Comparison of ENCODE assay signal across 17 mouse cellular contexts in the genomic region with DNA sequence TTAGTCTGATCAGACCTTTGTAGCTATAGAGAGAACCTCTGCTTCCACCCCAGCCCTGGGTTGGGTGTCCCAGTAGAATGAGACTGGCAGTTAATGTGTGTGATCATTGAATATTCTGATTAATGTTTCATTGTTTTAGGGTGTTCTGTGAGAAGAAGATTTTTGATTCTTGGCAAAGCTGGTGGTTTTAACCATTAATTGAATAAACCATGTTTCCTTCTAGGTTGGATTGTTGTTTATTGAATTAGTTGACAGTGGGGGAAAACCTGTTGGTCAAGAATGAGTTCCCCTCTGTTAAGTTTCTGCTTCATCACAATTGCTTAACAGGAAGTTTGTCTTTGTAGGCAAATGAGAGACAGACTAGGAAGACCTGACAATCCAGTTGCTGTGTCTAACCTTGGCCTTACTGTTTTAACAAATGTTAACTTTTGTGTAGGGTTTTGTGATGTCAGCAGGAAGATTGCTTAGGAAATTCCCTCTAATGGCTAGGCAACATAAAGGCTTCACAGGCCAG. TPM values are rescaled to one million over a fixed set of nuclear protein-coding genes. Genes with fewer than 3 reads are reported as not detected.
DNase-seq lines count a peak whose midpoint lies in the region; ATAC-seq and TF ChIP-seq lines count a peak whose summit lies in the region.
"Had no signal": no experiment of that assay in that cellular context is flagged by ENCODE, and none has a peak within 500 bp of the region (broad histone marks: within the 10 kb centered on the region; RNA-seq: fewer than 3 reads in every experiment).

No protein-coding gene starts in this region.

- no peak overlapping the region for H3K27ac ChIP-seq in embryonic facial prominence, embryonic 14.5 days (replicated peaks; ENCODE audit: low read depth, low read length)
- no peak overlapping the region for H3K27ac ChIP-seq in embryonic facial prominence, embryonic 10.5 days (replicated peaks)
- H3K27ac ChIP-seq in liver, embryonic 15.5 days (replicated peaks): 0 out of 2 replicates have a peak overlapping the region, but pooled peaks have one; percentile 4
- no peak overlapping the region for H3K27ac ChIP-seq in liver, embryonic 11.5 days (ENCODE audit: low read depth, low read length)
- H3K27ac ChIP-seq in intestine, embryonic 16.5 days (ENCODE audit: low read length): peak overlapping the region; percentile 53; the same call in 1 of the 2 replicates
- peak overlapping the region; percentile 13; the same call in 1 of the 2 replicates for H3K27ac ChIP-seq in stomach, postnatal 0 days (replicated peaks)
- no peak overlapping the region for H3K27ac ChIP-seq in thymus, adult 2 months (ENCODE audit: control insufficient read depth, insufficient read depth, low read length)
- H3K27ac ChIP-seq: embryonic facial prominence, embryonic 12.5 days; liver, embryonic 12.5 days; midbrain, embryonic 12.5 days had no signal

- no peak overlapping the region for H3K4me2 ChIP-seq in embryonic facial prominence, embryonic 14.5 days (ENCODE audit: low read depth, low read length)
- H3K4me2 ChIP-seq in liver, embryonic 15.5 days: no peak overlapping the region
- no peak overlapping the region for H3K4me2 ChIP-seq in liver, embryonic 11.5 days
- H3K4me2 ChIP-seq in intestine, embryonic 16.5 days (ENCODE audit: low read depth, low read length): no peak overlapping the region
- H3K4me2 ChIP-seq in stomach, postnatal 0 days (replicated peaks; ENCODE audit: low read depth): no peak overlapping the region
- H3K4me2 ChIP-seq: embryonic facial prominence, embryonic 12.5 days; heart, embryonic 13.5 days; liver, embryonic 12.5 days; midbrain, embryonic 12.5 days had no signal

- H3K4me1 ChIP-seq in embryonic facial prominence, embryonic 14.5 days (ENCODE audit: control insufficient read depth, insufficient read depth, low read length): 0 out of 2 replicates have a peak, but pooled peaks cover 7% of the 10 kb centered on the region
- H3K4me1 ChIP-seq in embryonic facial prominence, embryonic 10.5 days: no peaks in the 10 kb centered on the region
- peaks cover 49% of the 10 kb centered on the region for H3K4me1 ChIP-seq in liver, embryonic 15.5 days (replicated peaks)
- H3K4me1 ChIP-seq in liver, embryonic 11.5 days (replicated peaks; ENCODE audit: control insufficient read depth, insufficient read depth, low read length): no peaks in the 10 kb centered on the region; the same call in 1 of the 2 replicates
- H3K4me1 ChIP-seq in intestine, embryonic 16.5 days (ENCODE audit: control insufficient read depth, insufficient read depth, low read length): peaks cover 32% of the 10 kb centered on the region
- 0 out of 2 replicates have a peak, but pooled peaks cover 2% of the 10 kb centered on the region for H3K4me1 ChIP-seq in stomach, postnatal 0 days (replicated peaks; ENCODE audit: control insufficient read depth, insufficient read depth)
- H3K4me1 ChIP-seq in thymus, adult 2 months (replicated peaks; ENCODE audit: control insufficient read depth, insufficient read depth, low read length): peaks cover 9% of the 10 kb centered on the region
- H3K4me1 ChIP-seq: embryonic facial prominence, embryonic 12.5 days had no signal

- peak; percentile 30 for DNase-seq in embryonic facial prominence, embryonic 14.5 days (ENCODE audit: low spot score)
- DNase-seq in embryonic facial prominence, embryonic 10.5 days (ENCODE audit: low spot score): no peak
- no peak for DNase-seq in liver, embryonic 11.5 days (ENCODE audit: low spot score)
- no peak for DNase-seq in stomach, postnatal 0 days (ENCODE audit: low spot score)
- DNase-seq in thymus, adult 2 months: no peak
- no peak for DNase-seq in thymus, postnatal 14 days
- DNase-seq: cerebellum, adult 11 months; cerebellum, postnatal 36 days; lung, postnatal 14 days; thymus, adult 18-20 months had no signal

- no peak overlapping the region for H3K4me3 ChIP-seq in embryonic facial prominence, embryonic 14.5 days (ENCODE audit: low read depth, low read length)
- H3K4me3 ChIP-seq in embryonic facial prominence, embryonic 10.5 days: no peak overlapping the region
- H3K4me3 ChIP-seq in liver, embryonic 15.5 days (replicated peaks): no peak overlapping the region
- H3K4me3 ChIP-seq in liver, embryonic 11.5 days (ENCODE audit: low read depth, low read length): no peak overlapping the region
- no peak overlapping the region for H3K4me3 ChIP-seq in intestine, embryonic 16.5 days (ENCODE audit: low read length)
- no peak overlapping the region for H3K4me3 ChIP-seq in stomach, postnatal 0 days (ENCODE audit: low read depth, low read length)
- no peak overlapping the region for H3K4me3 ChIP-seq in thymus, adult 2 months (ENCODE audit: control insufficient read depth, insufficient read depth, low read length)
- H3K4me3 ChIP-seq: embryonic facial prominence, embryonic 12.5 days; heart, embryonic 13.5 days; liver, embryonic 12.5 days; midbrain, embryonic 12.5 days had no signal

- TF ChIP-seq POLR2A in thymus, adult 2 months (IDR thresholded peaks at IDR 0.05; ENCODE audit: control insufficient read depth, extremely low read depth, insufficient read depth, low read length, poor library complexity): no peak

- no peaks in the 10 kb centered on the region for H3K27me3 ChIP-seq in embryonic facial prominence, embryonic 14.5 days (replicated peaks; ENCODE audit: control insufficient read depth, insufficient read depth, low read length)
- H3K27me3 ChIP-seq in embryonic facial prominence, embryonic 10.5 days (replicated peaks; ENCODE audit: low read depth, poor library complexity, severe bottlenecking): no peaks in the 10 kb centered on the region
- no peaks in the 10 kb centered on the region for H3K27me3 ChIP-seq in liver, embryonic 15.5 days
- H3K27me3 ChIP-seq in liver, embryonic 11.5 days (replicated peaks; ENCODE audit: control insufficient read depth, insufficient read depth, low read length): no peaks in the 10 kb centered on the region
- no peaks in the 10 kb centered on the region for H3K27me3 ChIP-seq in intestine, embryonic 16.5 days (replicated peaks; ENCODE audit: control insufficient read depth, insufficient read depth, low read length)
- no peaks in the 10 kb centered on the region for H3K27me3 ChIP-seq in stomach, postnatal 0 days (ENCODE audit: control insufficient read depth, insufficient read depth, low read length)
- no peaks in the 10 kb centered on the region for H3K27me3 ChIP-seq in thymus, adult 2 months (ENCODE audit: control insufficient read depth, insufficient read depth, low read length)
- H3K27me3 ChIP-seq: embryonic facial prominence, embryonic 12.5 days; heart, embryonic 13.5 days; liver, embryonic 12.5 days; midbrain, embryonic 12.5 days had no signal

- no peaks in the 10 kb centered on the region for H3K9me3 ChIP-seq in embryonic facial prominence, embryonic 14.5 days (ENCODE audit: control insufficient read depth, low read length)
- H3K9me3 ChIP-seq in embryonic facial prominence, embryonic 10.5 days: no peaks in the 10 kb centered on the region
- H3K9me3 ChIP-seq in liver, embryonic 15.5 days (replicated peaks): no peaks in the 10 kb centered on the region
- H3K9me3 ChIP-seq in liver, embryonic 11.5 days (ENCODE audit: control insufficient read depth, low read length): no peaks in the 10 kb centered on the region
- H3K9me3 ChIP-seq in intestine, embryonic 16.5 days (ENCODE audit: control insufficient read depth, low read length): no peaks in the 10 kb centered on the region
- no peaks in the 10 kb centered on the region for H3K9me3 ChIP-seq in stomach, postnatal 0 days (ENCODE audit: control insufficient read depth, low read length)
- H3K9me3 ChIP-seq: embryonic facial prominence, embryonic 12.5 days; heart, embryonic 13.5 days; liver, embryonic 12.5 days; midbrain, embryonic 12.5 days had no signal

- no peak for TF ChIP-seq EP300 in stomach, postnatal 0 days (optimal IDR thresholded peaks at IDR 0.05)

- no peak for TF ChIP-seq CTCF in stomach, postnatal 0 days (IDR thresholded peaks at IDR 0.05; ENCODE audit: low read depth)
- TF ChIP-seq CTCF in thymus, adult 2 months (IDR thresholded peaks at IDR 0.05; ENCODE audit: borderline replicate concordance, control insufficient read depth, extremely low read depth, insufficient read depth, low read length, poor library complexity): no peak

- ATAC-seq in embryonic facial prominence, embryonic 14.5 days (ENCODE audit: low read depth): no peak
- ATAC-seq in liver, embryonic 15.5 days (ENCODE audit: insufficient read depth): no peak
- ATAC-seq in liver, embryonic 11.5 days (replicated peaks; ENCODE audit: low FRiP score): no peak
- no peak for ATAC-seq in intestine, embryonic 16.5 days
- no peak for ATAC-seq in stomach, postnatal 0 days (ENCODE audit: low FRiP score, low TSS enrichment)
- ATAC-seq: inflammation-experienced regulatory T-cells, adult 6 months; liver, embryonic 12.5 days had no signal

- H3K36me3 ChIP-seq in embryonic facial prominence, embryonic 14.5 days (ENCODE audit: control insufficient read depth, insufficient read depth, low read length): 0 out of 2 replicates have a peak, but pooled peaks cover 9% of the 10 kb centered on the region
- H3K36me3 ChIP-seq in embryonic facial prominence, embryonic 10.5 days (replicated peaks): peaks cover 19% of the 10 kb centered on the region
- 0 out of 2 replicates have a peak, but pooled peaks cover 11% of the 10 kb centered on the region for H3K36me3 ChIP-seq in liver, embryonic 15.5 days (replicated peaks)
- no peaks in the 10 kb centered on the region; the same call in 1 of the 2 replicates for H3K36me3 ChIP-seq in liver, embryonic 11.5 days (ENCODE audit: control insufficient read depth, insufficient read depth, low read length)
- H3K36me3 ChIP-seq in intestine, embryonic 16.5 days (ENCODE audit: control insufficient read depth, insufficient read depth, low read length): 0 out of 2 replicates have a peak, but pooled peaks cover 5% of the 10 kb centered on the region
- H3K36me3 ChIP-seq in stomach, postnatal 0 days (ENCODE audit: control insufficient read depth, insufficient read depth, low read length): no peaks in the 10 kb centered on the region
- no peaks in the 10 kb centered on the region for H3K36me3 ChIP-seq in thymus, adult 2 months (ENCODE audit: control insufficient read depth, insufficient read depth, low read length)
- H3K36me3 ChIP-seq: midbrain, embryonic 12.5 days had no signal

- no peak overlapping the region for H3K9ac ChIP-seq in embryonic facial prominence, embryonic 14.5 days (ENCODE audit: low read depth, low read length)
- no peak overlapping the region for H3K9ac ChIP-seq in liver, embryonic 15.5 days
- H3K9ac ChIP-seq in liver, embryonic 11.5 days (ENCODE audit: low read depth, low read length): no peak overlapping the region
- H3K9ac ChIP-seq in intestine, embryonic 16.5 days (ENCODE audit: low read depth, low read length): no peak overlapping the region
- H3K9ac ChIP-seq in stomach, postnatal 0 days (ENCODE audit: low read length): no peak overlapping the region
- H3K9ac ChIP-seq: embryonic facial prominence, embryonic 12.5 days; heart, embryonic 13.5 days; liver, embryonic 12.5 days; midbrain, embryonic 12.5 days had no signal

RNA-seq across cellular contexts. Expression of a gene that starts 7.8 kb away (rescaled TPM):
- polyA plus RNA-seq in embryonic facial prominence, embryonic 14.5 days (2014; fragmentation: Nextera tagmentation; extraction: Ambion mirVana): 59.0 and 66.4 TPM in 2 replicates
- 88.8 and 93.2 TPM in 2 replicates for polyA plus RNA-seq in embryonic facial prominence, embryonic 10.5 days (2016; fragmentation: Nextera tagmentation; extraction: Ambion mirVana)
- 19.1 and 19.5 TPM in 2 replicates for polyA plus RNA-seq in liver, embryonic 15.5 days (2015; fragmentation: Nextera tagmentation; extraction: Ambion mirVana)
- polyA plus RNA-seq in liver, embryonic 11.5 days (2014; fragmentation: Nextera tagmentation; extraction: Ambion mirVana): 44.2 and 54.1 TPM in 2 replicates
- polyA plus RNA-seq in intestine, embryonic 16.5 days (2015; fragmentation: Nextera tagmentation; extraction: Ambion mirVana): 59.0 and 59.6 TPM in 2 replicates
- 31.5 and 32.1 TPM in 2 replicates for polyA plus RNA-seq in stomach, postnatal 0 days (2015; fragmentation: Nextera tagmentation; extraction: Ambion mirVana)
- polyA plus RNA-seq in thymus, adult 2 months (2012; rRNA removed): 55.6 and 61.7 TPM in 2 replicates

Comparison
In these comparisons a context has a peak if more than half of its experiments do, and no peak if none do; other contexts are left out.
1. H3K27ac ChIP-seq: peak in liver, embryonic 15.5 days (single experiment), intestine, embryonic 16.5 days (single experiment) and stomach, postnatal 0 days (single experiment); none in embryonic facial prominence, embryonic 14.5 days (single experiment), embryonic facial prominence, embryonic 10.5 days (single experiment), liver, embryonic 11.5 days (single experiment) and thymus, adult 2 months (single experiment).